Mouse (Mus musculus) kidney, postnatal 0 days (tissue): ENCODE results near the gene Lyve1. TPM values are rescaled to one million over a fixed set of nuclear protein-coding genes. Genes with fewer than 3 reads are reported as not detected.

Source experiments
- ATAC-seq: fragments of 200-750 bp; cut with Nextera tagmentation; replicated peaks from 2 replicates; pipeline ENCODE4 v1.8.0; 2017; ENCODE audit warnings: low read depth, moderate number of reproducible peaks, moderate TSS enrichment, moderate library complexity; ENCODE audit not compliant: low FRiP score
- DNase-seq: peaks from one replicate; pipeline ENCODE4 v3.0.0-alpha.2; 2016; ENCODE audit warnings: low spot score
- H3K27ac ChIP-seq: fragments of 300-500 bp; sonication (generic); 2 replicates; pipeline ENCODE4 v1.5.1; 2014; ENCODE audit warnings: mild to moderate bottlenecking
- H3K27me3 ChIP-seq: fragments of 300-500 bp; sonication (generic); 2 replicates; pipeline ENCODE4 v1.6.1; 2014; ENCODE audit warnings: low read length, mixed read lengths; ENCODE audit not compliant: insufficient read depth
- H3K36me3 ChIP-seq: fragments of 300-500 bp; sonication (generic); 2 replicates; pipeline ENCODE4 v1.6.1; 2014; ENCODE audit warnings: low read length, mixed read lengths; ENCODE audit not compliant: insufficient read depth
- H3K4me1 ChIP-seq: fragments of 300-500 bp; sonication (generic); replicated peaks from 2 replicates; pipeline ENCODE4 v1.6.1; 2014; ENCODE audit warnings: antibody characterized with exemption, low read length, mixed read lengths; ENCODE audit not compliant: insufficient read depth
- H3K4me2 ChIP-seq: fragments of 300-500 bp; sonication (generic); 2 replicates; pipeline ENCODE4 v1.6.1; 2014; ENCODE audit warnings: mild to moderate bottlenecking, low read length, moderate library complexity, mixed read lengths
- H3K4me3 ChIP-seq: fragments of 300-500 bp; sonication (generic); replicated peaks from 2 replicates; pipeline ENCODE4 v1.5.1; 2014; ENCODE audit warnings: low read depth, low read length
- H3K9ac ChIP-seq: fragments of 300-500 bp; sonication (generic); 2 replicates; pipeline ENCODE4 v1.6.1; 2014; ENCODE audit warnings: low read depth, low read length
- H3K9me3 ChIP-seq: fragments of 300-500 bp; sonication (generic); replicated peaks from 2 replicates; pipeline ENCODE4 v1.6.1; 2016; ENCODE audit warnings: low read length, inconsistent platforms, mixed read lengths
- CTCF ChIP-seq: IDR thresholded peaks from 2 replicates; pipeline ENCODE4 v1.5.1; 2016; ENCODE audit warnings: antibody characterized with exemption, low read depth, mild to moderate bottlenecking, moderate library complexity
- WGBS: fragments of 180-500 bp; shearing (Covaris S2); extraction: QIAGEN DNeasy Blood & Tissue Kit; methylation state at CpG from one replicate; pipeline ENCODE4 v1.1.7; 2014; 5-methylcytosine and 5-hydroxymethylcytosine counted together
- polyA plus RNA-seq: library from polyadenylated mRNA; unstranded; fragments of >200 nt; fragmentation: Nextera tagmentation; extraction: Ambion mirVana; gene quantifications from 2 replicates; pipeline ENCODE4 v1.2.1, GENCODE M21; 2015

The Lyve1 gene
- polyA plus RNA-seq, 1 experiment from 2014 or later: 4.3 TPM

DNA sequence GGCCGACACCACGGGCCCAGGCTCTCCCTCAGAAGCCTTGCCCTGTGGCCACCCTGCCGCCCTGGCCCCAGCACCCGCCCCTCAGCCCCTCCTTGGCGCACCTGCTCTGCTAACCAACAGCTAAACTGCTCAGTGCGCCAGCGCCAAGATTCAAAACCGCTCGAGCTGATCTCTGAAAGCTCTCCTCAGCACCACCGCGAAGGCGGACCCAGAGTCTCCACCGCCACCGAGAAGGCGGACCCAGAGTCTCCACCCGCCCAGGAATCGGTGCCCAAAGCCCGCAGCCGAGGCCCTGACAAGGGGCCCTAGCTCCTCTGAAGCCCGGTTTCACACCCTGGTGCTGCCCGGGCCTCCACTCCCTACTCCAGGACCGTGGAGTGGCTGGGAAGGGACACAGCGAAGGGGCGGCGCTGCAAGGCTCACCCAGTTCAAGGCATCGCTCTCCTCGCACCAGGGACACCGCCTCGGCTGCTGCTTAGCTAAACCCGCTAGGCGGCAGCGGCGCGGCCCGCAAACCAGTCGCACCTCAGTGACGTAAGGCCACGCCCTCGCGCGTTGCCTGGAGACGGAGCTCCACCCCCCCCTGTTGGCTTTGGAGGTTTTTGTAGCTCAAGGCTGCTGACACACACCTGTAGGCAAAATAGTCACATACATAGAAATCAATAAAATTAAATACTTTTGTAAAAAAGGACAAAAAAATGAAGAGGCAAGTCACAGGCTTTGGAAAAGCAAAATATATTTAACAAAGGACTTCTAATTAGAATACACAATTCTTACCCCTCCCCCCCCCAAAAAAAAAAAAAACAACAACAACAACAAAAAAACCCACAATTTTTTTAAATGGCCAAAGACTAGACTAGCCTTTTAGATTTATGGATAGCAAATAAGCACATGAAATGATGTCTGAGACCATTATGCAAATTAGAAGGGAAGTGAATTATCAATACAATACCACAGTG is 18.8 kb downstream of the Lyve1 start, which contains the start of gene Rnf141:
Gene Rnf141, minus strand, starts transcription at position 542 of the 959 bp plus-strand sequence.
- Histone ChIP-seq H3K27me3 (no peaks in the 10 kb centered on the region), H3K27ac (peak within 1 kb of the TSS; percentile 83), H3K4me2 (peak within 1 kb of the TSS; percentile 79), H3K9ac (peak within 1 kb of the TSS; percentile 61), H3K4me3 (peak within 1 kb of the TSS; percentile 54), H3K4me1 (no peaks in the 10 kb centered on the region), H3K36me3 (no peaks in the 10 kb centered on the region), H3K9me3 (no peaks in the 10 kb centered on the region)
- WGBS: under 1% methylated on average over 42 of the region's 42 CpGs
- ATAC-seq (peak; percentile 90), DNase-seq (peak; percentile 95)
- TF ChIP-seq CTCF: peak; percentile 66

DNA sequence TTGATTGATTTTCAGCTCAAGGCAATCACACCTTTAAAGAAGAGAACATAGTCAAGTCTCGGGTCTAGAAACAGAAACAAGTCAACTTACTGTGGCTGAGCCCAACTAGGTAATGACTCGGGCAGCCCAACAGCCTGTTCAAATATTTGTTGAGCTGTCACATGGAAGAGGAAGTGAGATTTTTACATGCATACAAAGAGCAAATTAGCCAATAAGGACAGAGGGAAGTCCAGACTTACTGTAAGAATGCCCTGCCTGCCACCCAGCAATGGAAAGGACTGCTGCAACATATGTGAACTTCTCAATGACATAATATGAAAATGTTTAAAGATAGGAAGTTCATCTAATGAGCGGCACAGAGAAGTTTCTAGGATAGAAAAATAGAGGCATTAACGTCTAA is 22.7 kb downstream of the Lyve1 start:
- Histone ChIP-seq H3K36me3 (no peaks in the 10 kb centered on the region), H3K27ac (no peak overlapping the region), H3K4me1 (no peaks in the 10 kb centered on the region), H3K9me3 (no peaks in the 10 kb centered on the region), H3K9ac (no peak overlapping the region), H3K4me3 (no peak overlapping the region), H3K4me2 (no peak overlapping the region), H3K27me3 (no peaks in the 10 kb centered on the region)
- no peak for TF ChIP-seq CTCF
- ATAC-seq: no peak
- WGBS: 66% methylated on average over 4 of the region's 4 CpGs
- DNase-seq: peak; percentile 37

DNA sequence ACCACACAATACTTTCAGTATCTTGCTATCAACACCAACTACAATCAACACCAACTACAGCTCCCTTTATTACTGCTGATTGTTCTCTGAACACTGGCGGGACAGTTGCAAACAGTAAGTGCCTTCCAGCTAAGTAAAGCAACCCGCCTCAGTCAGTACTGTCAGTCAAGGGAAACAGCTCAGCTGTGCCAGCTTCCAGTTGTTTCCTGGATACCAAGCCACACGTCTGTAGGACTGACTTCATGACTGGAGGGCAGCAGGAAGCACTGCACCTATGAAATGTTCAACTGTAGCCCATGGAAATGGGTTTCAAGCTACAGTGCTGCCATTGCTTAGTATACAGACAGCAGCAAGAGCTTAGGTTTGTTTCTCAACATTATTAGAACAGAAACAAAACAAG is 28.5 kb downstream of the Lyve1 start:
- Histone ChIP-seq H3K4me2 (no peak overlapping the region), H3K4me3 (no peak overlapping the region), H3K4me1 (no peaks in the 10 kb centered on the region), H3K9me3 (no peaks in the 10 kb centered on the region), H3K27ac (no peak overlapping the region), H3K36me3 (0 out of 2 replicates have a peak, but pooled peaks cover 8% of the 10 kb centered on the region), H3K27me3 (no peaks in the 10 kb centered on the region), H3K9ac (no peak overlapping the region)
- WGBS: 56% methylated on average over 3 of the region's 3 CpGs
- DNase-seq (no peak), ATAC-seq (no peak)
- no peak for TF ChIP-seq CTCF

DNA sequence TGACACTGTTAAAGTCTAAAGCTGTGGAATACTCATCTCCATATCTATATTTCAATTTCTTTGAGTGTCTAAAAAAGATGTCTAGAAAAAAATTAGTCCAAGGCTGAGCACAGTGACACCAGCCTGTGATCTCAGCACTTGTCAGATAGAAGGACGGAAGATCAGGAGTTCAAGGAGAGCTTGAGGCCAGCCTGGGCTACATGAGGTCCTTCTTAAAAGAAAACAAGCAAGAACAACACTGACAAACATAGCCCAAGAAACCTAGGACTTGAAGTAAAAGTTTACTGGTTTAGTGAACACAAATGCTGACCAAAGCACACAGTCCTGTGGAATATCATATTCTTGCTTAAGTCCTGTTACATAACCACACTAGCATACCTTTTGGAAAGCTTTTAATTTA is 29.0 kb downstream of the Lyve1 start:
- no peaks in the 10 kb centered on the region for H3K27me3 ChIP-seq
- DNase-seq (no peak), ATAC-seq (no peak)
- H3K27ac ChIP-seq: no peak overlapping the region
- H3K4me1 ChIP-seq: no peaks in the 10 kb centered on the region
- H3K9me3 ChIP-seq: no peaks in the 10 kb centered on the region
- H3K36me3 ChIP-seq: 0 out of 2 replicates have a peak, but pooled peaks cover 8% of the 10 kb centered on the region
- no peak overlapping the region for H3K4me2 ChIP-seq
- no peak overlapping the region for H3K9ac ChIP-seq
- no peak overlapping the region for H3K4me3 ChIP-seq
- TF ChIP-seq CTCF: no peak
- WGBS: 100% methylated on average over 1 of the region's 1 CpGs

DNA sequence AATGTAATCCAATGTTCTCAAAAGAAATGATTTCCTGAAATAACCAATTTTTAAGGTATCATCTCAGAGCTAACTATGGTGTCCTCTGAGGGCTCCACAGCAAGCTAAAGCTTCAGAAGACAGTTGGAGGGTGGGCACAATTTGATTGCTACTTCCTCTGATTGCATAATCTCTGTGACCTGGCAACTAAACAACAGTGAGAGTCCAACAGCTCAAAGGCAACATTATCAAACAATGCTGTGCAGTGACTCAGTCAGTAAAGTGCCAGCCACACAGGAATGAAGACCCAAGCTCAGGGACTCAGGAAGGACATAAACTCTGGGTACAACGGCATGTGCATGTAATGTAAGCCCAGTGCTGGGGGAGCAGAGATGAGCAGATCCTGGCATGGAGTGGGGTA is 30.0 kb downstream of the Lyve1 start:
- H3K9me3 ChIP-seq: no peaks in the 10 kb centered on the region
- no peaks in the 10 kb centered on the region for H3K4me1 ChIP-seq
- H3K4me2 ChIP-seq: no peak overlapping the region
- H3K4me3 ChIP-seq: no peak overlapping the region
- no peak for TF ChIP-seq CTCF
- no peak overlapping the region for H3K27ac ChIP-seq
- no peak overlapping the region for H3K9ac ChIP-seq
- ATAC-seq (no peak), DNase-seq (no peak)
- WGBS: 80% methylated on average over 1 of the region's 1 CpGs
- 0 out of 2 replicates have a peak, but pooled peaks cover 11% of the 10 kb centered on the region for H3K36me3 ChIP-seq
- no peaks in the 10 kb centered on the region for H3K27me3 ChIP-seq

DNA sequence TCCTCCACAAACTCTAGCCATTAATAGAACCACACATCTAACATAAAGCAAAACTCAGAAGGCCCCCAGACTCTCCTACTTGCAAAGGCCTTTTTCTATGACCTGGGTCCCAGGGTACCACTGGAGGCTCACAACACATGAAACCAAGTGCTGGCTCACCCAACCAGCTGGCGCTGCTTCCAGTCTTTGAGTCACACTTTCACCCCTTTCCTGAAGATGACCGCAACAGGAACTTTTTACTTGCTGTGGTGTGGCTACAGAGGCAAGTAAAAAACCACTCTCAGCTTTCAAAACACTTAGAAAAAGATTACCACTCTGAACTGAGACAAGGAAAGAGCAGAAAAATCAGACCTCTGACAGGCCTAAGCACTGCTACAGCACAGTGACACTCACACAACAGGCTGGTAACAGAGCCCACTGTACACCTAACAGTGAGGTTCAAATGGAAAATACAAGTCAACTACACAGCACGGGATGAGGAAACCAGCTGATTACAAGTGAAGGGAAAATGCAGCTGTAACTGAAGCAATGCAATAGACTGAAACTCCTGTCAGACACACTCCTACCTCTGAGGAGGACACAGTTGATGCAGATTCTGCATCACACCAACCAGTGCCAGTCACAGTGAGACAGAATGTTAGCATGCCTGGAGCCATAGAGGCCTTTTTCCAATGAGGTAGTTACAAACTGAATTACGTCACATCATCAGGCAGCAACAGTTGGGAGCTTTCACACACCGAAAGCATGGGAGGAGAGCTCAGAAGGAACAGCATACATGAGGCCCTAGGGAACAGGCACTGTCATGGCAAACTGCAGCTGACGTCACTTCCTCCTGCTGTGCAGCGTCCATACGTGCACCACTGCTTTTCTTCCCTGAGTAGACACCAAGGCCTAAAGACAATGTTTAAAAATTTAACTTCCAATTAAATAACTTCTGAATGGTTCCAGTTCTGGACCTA is 38.8 kb downstream of the Lyve1 start:
- no peaks in the 10 kb centered on the region for H3K27me3 ChIP-seq
- peaks cover 16% of the 10 kb centered on the region; the same call in 1 of the 2 replicates for H3K36me3 ChIP-seq
- ATAC-seq (no peak), DNase-seq (no peak)
- no peak overlapping the region for H3K4me2 ChIP-seq
- no peak overlapping the region for H3K4me3 ChIP-seq
- no peak overlapping the region for H3K9ac ChIP-seq
- no peak for TF ChIP-seq CTCF
- no peaks in the 10 kb centered on the region for H3K9me3 ChIP-seq
- H3K27ac ChIP-seq: no peak overlapping the region
- WGBS: 82% methylated on average over 8 of the region's 8 CpGs
- H3K4me1 ChIP-seq: 0 out of 2 replicates have a peak, but pooled peaks cover 3% of the 10 kb centered on the region
